Mouse (Mus musculus) urinary bladder, adult 2 months (tissue): ENCODE data around the gene Washc1. TPM values are rescaled to one million over a fixed set of nuclear protein-coding genes. Genes with fewer than 3 reads are reported as not detected.
"Not testable (repeated sequence)": the region's sequence is repeated elsewhere in the genome, so short reads cannot be mapped to it uniquely, and the experiment has no call there.

Source experiments
- DNase-seq: peaks from one replicate; pipeline ENCODE4 v3.0.0; 2022; ENCODE audit warnings: low spot score
- polyA plus RNA-seq: library from polyadenylated mRNA; depleted of rRNA; stranded (reverse); fragments of >200 nt; gene quantifications from 2 replicates; pipeline ENCODE4 v1.2.3, GENCODE M21; 2012; rRNA removed

Gene Washc1
- polyA plus RNA-seq, result 31.8 and 33.4 TPM in 2 replicates

DNA sequence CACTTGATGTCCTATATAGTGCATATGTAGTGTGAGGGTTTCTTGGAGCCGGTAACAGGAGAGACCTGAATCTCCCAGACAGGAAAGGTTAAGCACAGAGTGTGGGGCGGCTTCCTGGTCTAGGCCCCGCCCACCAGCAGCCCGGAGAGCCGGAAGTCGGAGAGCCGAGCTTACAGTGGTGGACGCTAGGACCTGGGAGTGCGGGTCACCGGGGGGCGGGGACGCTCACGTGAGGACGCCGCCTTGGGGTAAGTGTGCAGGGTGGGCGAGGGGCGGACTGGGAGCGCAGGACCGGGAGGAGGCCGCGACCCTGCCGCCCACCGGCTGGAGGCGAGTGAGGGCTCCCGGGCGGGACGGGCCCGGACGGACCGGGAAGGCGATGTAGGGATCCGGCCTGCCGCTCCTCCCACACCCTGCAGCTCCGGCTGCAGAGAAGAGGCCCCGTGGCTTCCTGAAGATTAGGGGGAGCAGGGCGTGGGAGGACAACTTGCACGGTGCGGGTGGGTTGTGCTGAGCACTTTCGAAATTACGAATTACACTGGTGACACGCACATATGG is at the start of gene Washc1:
Gene Washc1 (plus strand): TSS at position 144 of the 558 bp plus-strand sequence.
- peak; percentile 71 for DNase-seq

- no peak for DNase-seq
These were observed 46.2 kb upstream of the Washc1 start for GRCm38 (mm10) chr17:66065115-66065514.

- not testable (repeated sequence) for DNase-seq
These were observed 42.3 kb upstream of the Washc1 start for GRCm38 (mm10) chr17:66069036-66069435.

- no peak for DNase-seq
These were observed 37.4 kb upstream of the Washc1 start for GRCm38 (mm10) chr17:66073971-66074370.

- no peak for DNase-seq
These were observed 35.5 kb upstream of the Washc1 start for GRCm38 (mm10) chr17:66075827-66076173.

GRCm38 (mm10) chr17:66076174-66076927 is 35.0 kb upstream of the Washc1 start:
- DNase-seq, result no peak

- peak; percentile 99 for DNase-seq
These were observed 34.4 kb upstream of the Washc1 start, which contains the start of gene Ankrd12 for GRCm38 (mm10) chr17:66076934-66077333. TSS of gene Ankrd12 (minus strand) at chr17:66077089.

DNA sequence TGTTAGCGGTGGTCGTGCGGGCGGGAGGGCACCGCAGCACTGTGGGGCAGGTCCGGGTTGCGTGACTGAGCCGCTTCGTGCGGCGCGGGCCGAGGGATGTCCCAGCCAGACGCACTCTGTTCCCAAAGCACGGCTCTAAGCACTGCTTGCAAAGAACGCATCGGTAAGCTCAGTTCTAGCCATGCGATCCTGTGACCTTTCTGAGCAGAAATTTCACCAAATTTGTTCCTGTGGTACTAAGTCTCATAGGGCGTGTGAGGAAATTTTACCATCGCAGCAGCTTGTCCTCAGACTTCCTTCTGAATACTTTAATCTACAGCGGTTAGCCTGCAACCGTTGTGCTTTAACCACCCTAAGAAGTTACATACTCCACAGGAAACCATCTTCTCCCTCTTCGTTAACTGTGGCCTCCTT is 33.9 kb upstream of the Washc1 start:
- DNase-seq, result no peak

- DNase-seq, result no peak
These were observed 26.9 kb upstream of the Washc1 start for GRCm38 (mm10) chr17:66084486-66084885.

DNA sequence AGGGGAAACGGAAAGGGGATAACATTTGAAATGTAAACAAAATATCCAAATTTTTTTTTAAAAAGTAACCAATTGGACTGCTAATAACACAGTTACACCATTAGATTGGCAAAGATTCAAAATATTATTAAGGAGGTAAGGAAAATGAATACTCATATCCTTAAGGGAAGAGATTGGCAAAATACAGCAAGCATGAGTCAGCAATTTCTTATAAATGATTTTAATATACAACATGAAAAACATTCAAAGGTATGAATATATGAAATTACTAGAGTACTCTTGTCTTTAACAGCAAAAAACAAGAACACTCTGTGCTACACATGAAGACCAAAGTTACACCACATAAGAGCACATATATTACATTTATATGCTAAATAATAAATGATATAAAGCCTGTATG is 26.3 kb upstream of the Washc1 start:
- no peak for DNase-seq

DNA sequence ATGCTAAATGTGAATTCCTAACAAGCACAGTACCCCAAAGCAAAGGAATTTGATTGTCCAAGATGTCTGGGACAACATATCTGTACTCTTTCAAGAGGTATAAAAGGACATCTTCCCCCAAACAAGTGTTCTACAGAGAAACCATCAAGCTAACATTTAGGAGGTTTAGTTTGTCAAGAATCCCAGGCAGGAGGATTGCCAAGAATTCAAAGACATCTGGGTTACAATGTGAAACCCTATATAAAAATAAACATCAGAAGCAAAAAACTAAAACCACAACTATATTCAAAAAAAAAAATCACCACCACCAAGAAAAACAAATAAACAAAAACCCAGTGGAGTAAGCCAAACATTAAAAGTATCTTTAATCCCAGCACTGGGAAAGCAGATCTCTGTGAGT is 21.1 kb upstream of the Washc1 start:
- DNase-seq, result no peak

GRCm38 (mm10) chr17:66091392-66091791 is 20.0 kb upstream of the Washc1 start:
- DNase-seq, result no peak

GRCm38 (mm10) chr17:66092065-66092464 is 19.3 kb upstream of the Washc1 start:
- DNase-seq, result no peak

GRCm38 (mm10) chr17:66092664-66093063 is 18.7 kb upstream of the Washc1 start:
- no peak for DNase-seq

DNA sequence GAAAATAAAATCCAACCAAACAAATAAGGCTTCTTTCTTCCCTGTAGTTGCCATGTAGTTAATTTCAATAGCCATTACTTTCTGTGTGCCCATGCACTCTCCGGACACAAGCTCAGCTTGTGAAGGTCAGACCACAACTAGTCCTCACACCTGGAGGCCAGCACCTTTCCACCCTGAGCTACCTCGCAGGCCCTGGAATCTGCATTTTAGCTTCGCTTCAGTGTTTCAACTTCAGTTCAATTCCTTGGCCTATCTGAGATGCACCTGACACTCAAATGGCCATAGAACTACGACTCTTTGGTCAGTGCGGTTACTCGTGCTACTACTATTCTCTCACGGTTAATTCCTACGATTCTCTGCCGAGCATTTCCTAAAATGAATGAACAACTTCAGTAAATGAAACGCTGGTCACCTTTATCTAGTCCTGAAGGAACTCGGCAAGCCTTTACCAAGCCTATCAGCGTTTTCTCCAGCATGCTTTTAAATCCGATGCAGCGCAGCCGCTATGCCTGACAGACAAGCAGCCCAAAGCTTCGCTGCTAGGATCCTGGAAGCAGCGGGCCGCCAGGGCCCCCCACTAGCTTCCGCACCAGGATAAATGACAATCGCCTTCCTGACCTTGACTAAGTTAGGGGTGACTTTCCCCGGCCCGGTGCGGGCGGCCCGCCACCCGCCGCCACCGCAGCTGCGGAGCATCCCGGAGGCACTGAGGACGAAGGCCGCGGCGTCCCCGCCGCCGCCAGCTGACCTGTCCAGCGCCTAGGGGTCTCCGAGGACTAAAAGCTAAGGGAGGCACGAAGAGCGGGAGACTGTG is 10.6 kb upstream of the Washc1 start:
- DNase-seq, result no peak

GRCm38 (mm10) chr17:66101380-66102330 is 9.7 kb upstream of the Washc1 start, which contains the start of gene Ndufv2:
TSS of gene Ndufv2 (minus strand) at chr17:66101559.
- DNase-seq, result peak; percentile 79

GRCm38 (mm10) chr17:66104076-66104475 is 7.3 kb upstream of the Washc1 start:
- no peak for DNase-seq

GRCm38 (mm10) chr17:66106601-66107267 is 4.6 kb upstream of the Washc1 start:
- DNase-seq, result no peak

DNA sequence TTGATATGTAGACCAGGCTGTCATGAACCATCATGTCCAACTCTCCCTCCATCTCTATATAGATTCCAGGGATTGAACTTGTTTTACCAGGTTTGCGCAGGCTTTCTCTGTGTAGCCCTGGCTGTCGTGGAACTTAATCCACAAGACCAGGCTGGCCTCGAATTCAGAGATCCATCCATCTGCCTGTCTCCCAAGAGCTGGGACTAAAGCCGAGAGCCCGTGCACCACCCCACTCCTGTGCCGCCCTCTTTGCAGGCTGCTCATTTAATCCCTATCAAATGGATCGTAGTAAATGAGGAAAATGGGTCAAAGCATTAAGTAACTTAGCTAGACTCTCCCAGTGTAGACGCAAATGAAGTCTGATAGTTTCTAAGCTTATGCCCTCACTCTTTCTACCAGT is 3.9 kb upstream of the Washc1 start:
- DNase-seq, result no peak

DNA sequence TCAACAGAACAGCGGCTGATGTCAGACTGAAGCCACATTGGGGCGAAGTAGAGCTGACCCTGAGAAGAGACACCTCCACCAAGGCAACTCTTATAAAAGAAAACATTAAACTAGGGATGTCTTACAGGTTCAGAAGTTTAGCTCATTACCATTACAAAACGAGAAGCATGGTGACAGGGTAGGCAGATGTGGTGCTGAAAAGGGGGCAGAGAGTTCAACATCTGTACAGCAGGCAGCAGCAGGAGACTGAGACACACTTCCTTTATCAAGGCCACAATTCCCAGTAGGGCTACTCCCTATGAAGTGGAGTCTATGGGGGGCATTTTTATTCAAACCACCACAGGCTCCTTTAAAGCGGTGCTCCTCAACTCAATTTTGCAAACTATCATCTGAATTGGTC is 3.1 kb upstream of the Washc1 start:
- DNase-seq, result no peak

DNA sequence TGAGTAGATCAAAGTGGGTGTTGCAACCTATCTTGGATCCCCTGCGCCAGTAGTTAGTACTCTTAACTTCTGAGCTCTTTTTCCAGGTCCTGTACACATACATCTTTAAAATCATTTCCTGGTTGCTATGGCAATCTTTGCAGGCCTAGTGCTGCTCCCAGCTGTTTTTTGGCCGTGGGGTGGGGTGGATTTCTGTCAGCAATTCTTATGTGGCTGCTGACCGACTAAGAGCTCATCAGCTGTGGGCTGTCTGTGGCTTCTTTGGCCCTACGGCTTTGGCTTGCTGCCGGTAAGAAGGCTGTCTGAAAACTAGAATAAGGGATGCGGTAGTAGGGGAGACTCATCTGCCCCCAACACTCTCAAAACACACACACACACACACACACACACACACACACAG is 599 bp upstream of the Washc1 start:
- no peak for DNase-seq
